In genomic region chr19:46926951-46927350, GRCm38 (mm10) we compare ENCODE assay signal across 11 mouse cellular contexts.
DNase-seq lines count a peak whose midpoint lies in the region; ATAC-seq and TF ChIP-seq lines count a peak whose summit lies in the region.
"Had no signal": no experiment of that assay in that cellular context is flagged by ENCODE, and none has a peak within 500 bp of the region (broad histone marks: within the 10 kb centered on the region; RNA-seq: fewer than 3 reads in every experiment).

No protein-coding gene starts in this region.

- peak overlapping the region; percentile 1; the same call in 1 of the 2 replicates for H3K4me2 ChIP-seq in stomach, embryonic 14.5 days (replicated peaks; ENCODE audit: low read depth, low read length)
- H3K4me2 ChIP-seq in stomach, postnatal 0 days (replicated peaks; ENCODE audit: low read depth), result no peak overlapping the region
- peak overlapping the region; percentile 48 for H3K4me2 ChIP-seq in heart, embryonic 16.5 days (ENCODE audit: low read depth, low read length)
- no peak overlapping the region for H3K4me2 ChIP-seq in forebrain, postnatal 0 days (ENCODE audit: low read depth)
- H3K4me2 ChIP-seq: kidney, embryonic 15.5 days; midbrain, embryonic 11.5 days had no signal

- no peak for ATAC-seq in stomach, embryonic 14.5 days (ENCODE audit: insufficient number of reproducible peaks, insufficient read depth, low FRiP score, low read depth)
- no peak; the same call in 1 of the 2 replicates for ATAC-seq in stomach, postnatal 0 days (ENCODE audit: low FRiP score, low TSS enrichment)
- no peak; the same call in 1 of the 2 replicates for ATAC-seq in heart, embryonic 16.5 days (replicated peaks; ENCODE audit: extremely low read depth, insufficient read depth, low FRiP score)
- ATAC-seq in forebrain, postnatal 0 days, result no peak

- H3K9ac ChIP-seq in stomach, embryonic 14.5 days (replicated peaks; ENCODE audit: low read depth, low read length), result no peak overlapping the region
- H3K9ac ChIP-seq in stomach, postnatal 0 days (ENCODE audit: low read length), result no peak overlapping the region
- no peak overlapping the region for H3K9ac ChIP-seq in heart, embryonic 16.5 days (ENCODE audit: low read length)
- H3K9ac ChIP-seq in forebrain, postnatal 0 days, result no peak overlapping the region
- H3K9ac ChIP-seq: kidney, embryonic 15.5 days had no signal

- TF ChIP-seq EP300 in stomach, postnatal 0 days (optimal IDR thresholded peaks at IDR 0.05), result no peak

- H3K4me3 ChIP-seq in stomach, embryonic 14.5 days (ENCODE audit: low read depth, low read length), result no peak overlapping the region
- H3K4me3 ChIP-seq in stomach, postnatal 0 days (ENCODE audit: low read depth, low read length), result no peak overlapping the region
- peak overlapping the region; percentile 6; the same call in 1 of the 2 replicates for H3K4me3 ChIP-seq in heart, embryonic 16.5 days (ENCODE audit: low read length)
- no peak overlapping the region for H3K4me3 ChIP-seq in forebrain, postnatal 0 days (ENCODE audit: low read depth, low read length)
- H3K4me3 ChIP-seq: kidney, embryonic 15.5 days had no signal

- H3K36me3 ChIP-seq in stomach, embryonic 14.5 days (ENCODE audit: control insufficient read depth, insufficient read depth, low read length), result peaks cover 3% of the 10 kb centered on the region; the same call in 1 of the 2 replicates
- H3K36me3 ChIP-seq in stomach, postnatal 0 days (ENCODE audit: control insufficient read depth, insufficient read depth, low read length), result no peaks in the 10 kb centered on the region
- H3K36me3 ChIP-seq in heart, embryonic 16.5 days (ENCODE audit: control insufficient read depth, insufficient read depth), result peaks cover 3% of the 10 kb centered on the region; the same call in 1 of the 2 replicates
- H3K36me3 ChIP-seq in forebrain, postnatal 0 days (ENCODE audit: insufficient read depth), result no peaks in the 10 kb centered on the region

- 29% methylated on average over 5 of the region's 5 CpGs for WGBS in stomach, embryonic 14.5 days
- WGBS in stomach, postnatal 0 days, result 22% methylated on average over 5 of the region's 5 CpGs
- 32% methylated on average over 5 of the region's 5 CpGs for WGBS in heart, embryonic 16.5 days
- 49% methylated on average over 5 of the region's 5 CpGs for WGBS in forebrain, postnatal 0 days

- peak; percentile 41 for DNase-seq in heart, adult 9 months (ENCODE audit: low spot score in 2 of 2)
- no peak for DNase-seq in heart, adult 8-10 months (ENCODE audit: low spot score)
- no peak for DNase-seq in stomach, postnatal 0 days (ENCODE audit: low spot score)
- no peak for DNase-seq in forebrain, postnatal 0 days
- DNase-seq in urinary bladder, postnatal 25 days (ENCODE audit: low spot score), result no peak
- DNase-seq in adipocyte (ENCODE audit: low spot score), result no peak
- DNase-seq: cerebellum, adult 2 months had no signal

- no peaks in the 10 kb centered on the region for H3K27me3 ChIP-seq in stomach, embryonic 14.5 days (ENCODE audit: control insufficient read depth, insufficient read depth, low read length)
- H3K27me3 ChIP-seq in stomach, postnatal 0 days (ENCODE audit: control insufficient read depth, insufficient read depth, low read length), result no peaks in the 10 kb centered on the region
- no peaks in the 10 kb centered on the region for H3K27me3 ChIP-seq in heart, embryonic 16.5 days (ENCODE audit: control insufficient read depth, insufficient read depth, low read length)
- H3K27me3 ChIP-seq in forebrain, postnatal 0 days (ENCODE audit: insufficient read depth, low read length), result no peaks in the 10 kb centered on the region
- H3K27me3 ChIP-seq: kidney, embryonic 15.5 days had no signal

- H3K27ac ChIP-seq in stomach, embryonic 14.5 days (ENCODE audit: low read length), result no peak overlapping the region
- H3K27ac ChIP-seq in stomach, postnatal 0 days (replicated peaks), result no peak overlapping the region
- H3K27ac ChIP-seq in heart, embryonic 16.5 days (ENCODE audit: low read length), result peak overlapping the region; percentile 61
- H3K27ac ChIP-seq in forebrain, postnatal 0 days (ENCODE audit: low read depth, low read length), result no peak overlapping the region
- H3K27ac ChIP-seq: kidney, embryonic 15.5 days had no signal

- H3K4me1 ChIP-seq in stomach, embryonic 14.5 days (ENCODE audit: control insufficient read depth, insufficient read depth, low read length), result 0 out of 2 replicates have a peak, but pooled peaks cover 8% of the 10 kb centered on the region
- no peaks in the 10 kb centered on the region for H3K4me1 ChIP-seq in stomach, postnatal 0 days (replicated peaks; ENCODE audit: control insufficient read depth, insufficient read depth)
- H3K4me1 ChIP-seq in heart, embryonic 16.5 days (ENCODE audit: control insufficient read depth, insufficient read depth, low read length), result peaks cover 41% of the 10 kb centered on the region
- H3K4me1 ChIP-seq in forebrain, postnatal 0 days (ENCODE audit: insufficient read depth), result peaks cover 3% of the 10 kb centered on the region; the same call in 1 of the 2 replicates

- H3K9me3 ChIP-seq in stomach, embryonic 14.5 days (ENCODE audit: control insufficient read depth, low read depth, low read length), result no peaks in the 10 kb centered on the region
- H3K9me3 ChIP-seq in stomach, postnatal 0 days (ENCODE audit: control insufficient read depth, low read length), result no peaks in the 10 kb centered on the region
- no peaks in the 10 kb centered on the region for H3K9me3 ChIP-seq in heart, embryonic 16.5 days (replicated peaks; ENCODE audit: control insufficient read depth, low read length)
- H3K9me3 ChIP-seq in forebrain, postnatal 0 days (ENCODE audit: low read length), result no peaks in the 10 kb centered on the region
- H3K9me3 ChIP-seq: kidney, embryonic 15.5 days had no signal

- TF ChIP-seq CTCF in stomach, postnatal 0 days (IDR thresholded peaks at IDR 0.05; ENCODE audit: low read depth), result no peak
- no peak for TF ChIP-seq CTCF in forebrain, postnatal 0 days (IDR thresholded peaks at IDR 0.05; ENCODE audit: low read depth)

Comparison
In these comparisons a context has a peak if more than half of its experiments do, and no peak if none do; other contexts are left out.
1. DNase-seq: peak in heart, adult 9 months (2 of 2); none in heart, adult 8-10 months (single experiment), stomach, postnatal 0 days (single experiment), forebrain, postnatal 0 days (single experiment), urinary bladder, postnatal 25 days (single experiment) and adipocyte (single experiment).
2. H3K4me2 ChIP-seq: peak in stomach, embryonic 14.5 days (single experiment) and heart, embryonic 16.5 days (single experiment); none in stomach, postnatal 0 days (single experiment) and forebrain, postnatal 0 days (single experiment).